Mouse (Mus musculus) erythroblast, embryonic 14.5 days (primary cell): Measurements from ENCODE around the gene Ccdc33.

Experiments
- GATA1 ChIP-seq: IDR thresholded peaks from 2 replicates; pipeline ENCODE4 v1.6.1; 2012; ENCODE audit warnings: low read length, inconsistent platforms, mixed read lengths
- TAL1 ChIP-seq: IDR thresholded peaks from 3 replicates; pipeline ENCODE4 v1.6.1; 2012; ENCODE audit warnings: low read length, inconsistent platforms, mixed read lengths

GRCm38 (mm10) chr9:58092581-58093269 is 25.9 kb downstream of the Ccdc33 start:
- TF ChIP-seq TAL1 (no peak), GATA1 (no peak)
